Mouse (Mus musculus) stomach, postnatal 0 days (tissue): ENCODE data around the gene Wnt7b. TPM values are rescaled to one million over a fixed set of nuclear protein-coding genes. Genes with fewer than 3 reads are reported as not detected.

Source experiments
- ATAC-seq: fragments of 200-750 bp; cut with Nextera tagmentation; 2 replicates; pipeline ENCODE4 v1.8.0; 2017; ENCODE audit not compliant: low FRiP score, low TSS enrichment
- DNase-seq: peaks from one replicate; pipeline ENCODE4 v3.0.0-alpha.2; 2016; ENCODE audit warnings: low spot score
- H3K27ac ChIP-seq: fragments of 300-500 bp; sonication (generic); replicated peaks from 2 replicates; pipeline ENCODE4 v1.5.1; 2014; ENCODE audit warnings: mild to moderate bottlenecking, control low read depth
- H3K27me3 ChIP-seq: fragments of 300-500 bp; sonication (generic); 2 replicates; pipeline ENCODE4 v1.6.1; 2014; ENCODE audit warnings: low read length; ENCODE audit not compliant: control insufficient read depth, insufficient read depth
- H3K36me3 ChIP-seq: fragments of 300-500 bp; sonication (generic); 2 replicates; pipeline ENCODE4 v1.6.1; 2014; ENCODE audit warnings: low read length, mixed read lengths; ENCODE audit not compliant: control insufficient read depth, insufficient read depth
- H3K4me1 ChIP-seq: fragments of 300-500 bp; sonication (generic); replicated peaks from 2 replicates; pipeline ENCODE4 v1.6.1; 2014; ENCODE audit warnings: antibody characterized with exemption; ENCODE audit not compliant: control insufficient read depth, insufficient read depth
- H3K4me2 ChIP-seq: fragments of 300-500 bp; sonication (generic); replicated peaks from 2 replicates; pipeline ENCODE4 v1.6.1; 2014; ENCODE audit warnings: low read depth, mild to moderate bottlenecking, control low read depth, moderate library complexity
- H3K4me3 ChIP-seq: fragments of 300-500 bp; sonication (generic); 2 replicates; pipeline ENCODE4 v1.5.1; 2014; ENCODE audit warnings: low read depth, low read length, control low read depth
- H3K9ac ChIP-seq: fragments of 300-500 bp; sonication (generic); 2 replicates; pipeline ENCODE4 v1.6.1; 2014; ENCODE audit warnings: mild to moderate bottlenecking, low read length, control low read depth, mixed read lengths
- H3K9me3 ChIP-seq: fragments of 300-500 bp; sonication (generic); 2 replicates; pipeline ENCODE4 v1.6.1; 2016; ENCODE audit warnings: low read length; ENCODE audit not compliant: control insufficient read depth
- CTCF ChIP-seq: IDR thresholded peaks from 2 replicates; pipeline ENCODE4 v1.5.1; 2016; ENCODE audit warnings: antibody characterized with exemption, low read depth, mild to moderate bottlenecking, moderate library complexity
- EP300 ChIP-seq: optimal IDR thresholded peaks from 2 replicates; pipeline ENCODE3; 2016; ENCODE audit warnings: antibody characterized with exemption
- WGBS: fragments of 180-500 bp; shearing (Covaris S2); extraction: QIAGEN DNeasy Blood & Tissue Kit; methylation state at CpG from one replicate; pipeline ENCODE4 v1.1.7; 2014; 5-methylcytosine and 5-hydroxymethylcytosine counted together
- polyA plus RNA-seq: library from polyadenylated mRNA; unstranded; fragments of >200 nt; fragmentation: Nextera tagmentation; extraction: Ambion mirVana; gene quantifications from 2 replicates; pipeline ENCODE4 v1.2.1, GENCODE M21; 2015

Wnt7b gene
- polyA plus RNA-seq, 1 experiment from 2014 or later: 20.6 TPM

GRCm38 (mm10) chr15:85572619-85573254 is 9.5 kb downstream of the Wnt7b start:
- 61% methylated on average over 8 of the region's 8 CpGs for WGBS
- TF ChIP-seq EP300 (no peak), CTCF (no peak)
- Histone ChIP-seq H3K4me3 (no peak overlapping the region), H3K27ac (no peak overlapping the region), H3K4me2 (no peak overlapping the region), H3K9me3 (no peaks in the 10 kb centered on the region), H3K27me3 (peaks cover 15% of the 10 kb centered on the region; the same call in 1 of the 2 replicates), H3K36me3 (no peaks in the 10 kb centered on the region), H3K9ac (no peak overlapping the region), H3K4me1 (no peaks in the 10 kb centered on the region)
- no peak for DNase-seq
- ATAC-seq: no peak

- 0 out of 2 replicates have a peak, but pooled peaks cover 2% of the 10 kb centered on the region for H3K27me3 ChIP-seq
- no peaks in the 10 kb centered on the region for H3K9me3 ChIP-seq
- DNase-seq (no peak), ATAC-seq (no peak)
- H3K4me1 ChIP-seq: no peaks in the 10 kb centered on the region
- no peak overlapping the region for H3K4me2 ChIP-seq
- WGBS: 77% methylated on average over 8 of the region's 8 CpGs
- TF ChIP-seq CTCF (0 out of 2 replicates have a peak, but pooled peaks have one; percentile 14), EP300 (no peak)
- no peaks in the 10 kb centered on the region for H3K36me3 ChIP-seq
- H3K4me3 ChIP-seq: no peak overlapping the region
- no peak overlapping the region for H3K27ac ChIP-seq
- H3K9ac ChIP-seq: no peak overlapping the region
These were observed 12.1 kb downstream of the Wnt7b start for GRCm38 (mm10) chr15:85569995-85570734.

GRCm38 (mm10) chr15:85569167-85569797 is 13.0 kb downstream of the Wnt7b start:
- peak; percentile 25; the same call in 1 of the 2 replicates for ATAC-seq
- TF ChIP-seq EP300: no peak
- no peak for TF ChIP-seq CTCF
- WGBS: 51% methylated on average over 2 of the region's 2 CpGs

GRCm38 (mm10) chr15:85568402-85568801 is 13.9 kb downstream of the Wnt7b start:
- WGBS: 78% methylated on average over 3 of the region's 3 CpGs
- H3K4me3 ChIP-seq: no peak overlapping the region
- no peaks in the 10 kb centered on the region for H3K4me1 ChIP-seq
- TF ChIP-seq CTCF: no peak
- TF ChIP-seq EP300: no peak
- no peak overlapping the region for H3K4me2 ChIP-seq
- no peaks in the 10 kb centered on the region for H3K9me3 ChIP-seq
- H3K36me3 ChIP-seq: no peaks in the 10 kb centered on the region
- DNase-seq (no peak), ATAC-seq (no peak)
- H3K27me3 ChIP-seq: no peaks in the 10 kb centered on the region
- H3K27ac ChIP-seq: no peak overlapping the region
- no peak overlapping the region for H3K9ac ChIP-seq

More at GRCm38 (mm10) chr15:85569167-85569797, 13.0 kb downstream of the Wnt7b start:
- Histone ChIP-seq H3K36me3 (no peaks in the 10 kb centered on the region), H3K4me1 (no peaks in the 10 kb centered on the region), H3K27me3 (0 out of 2 replicates have a peak, but pooled peaks cover 1% of the 10 kb centered on the region), H3K4me3 (no peak overlapping the region), H3K9me3 (no peaks in the 10 kb centered on the region), H3K27ac (no peak overlapping the region), H3K9ac (no peak overlapping the region), H3K4me2 (no peak overlapping the region)
- no peak for DNase-seq

- Histone ChIP-seq H3K4me3 (no peak overlapping the region), H3K27me3 (no peaks in the 10 kb centered on the region), H3K27ac (no peak overlapping the region), H3K9ac (no peak overlapping the region), H3K36me3 (no peaks in the 10 kb centered on the region), H3K4me2 (no peak overlapping the region), H3K4me1 (no peaks in the 10 kb centered on the region), H3K9me3 (0 out of 2 replicates have a peak, but pooled peaks cover 3% of the 10 kb centered on the region)
- ATAC-seq (no peak), DNase-seq (no peak)
- TF ChIP-seq EP300 (no peak), CTCF (no peak)
- 89% methylated on average over 5 of the region's 5 CpGs for WGBS
These were observed 17.3 kb downstream of the Wnt7b start for GRCm38 (mm10) chr15:85564966-85565365.
